Mouse (Mus musculus) embryonic fibroblast, embryonic 13.5 days (primary cell): ENCODE data around the gene Ier5.

Experiments used
- CTCF ChIP-seq: IDR thresholded peaks from 2 replicates; pipeline ENCODE4 v1.5.1; 2011; ENCODE audit warnings: mild to moderate bottlenecking, control low read depth, low read length, moderate library complexity, borderline replicate concordance; ENCODE audit not compliant: insufficient read depth
- POLR2A ChIP-seq: IDR thresholded peaks from 2 replicates; pipeline ENCODE4 v1.6.1; 2011; ENCODE audit warnings: low read depth, mild to moderate bottlenecking, control low read depth, low read length, moderate library complexity

DNA sequence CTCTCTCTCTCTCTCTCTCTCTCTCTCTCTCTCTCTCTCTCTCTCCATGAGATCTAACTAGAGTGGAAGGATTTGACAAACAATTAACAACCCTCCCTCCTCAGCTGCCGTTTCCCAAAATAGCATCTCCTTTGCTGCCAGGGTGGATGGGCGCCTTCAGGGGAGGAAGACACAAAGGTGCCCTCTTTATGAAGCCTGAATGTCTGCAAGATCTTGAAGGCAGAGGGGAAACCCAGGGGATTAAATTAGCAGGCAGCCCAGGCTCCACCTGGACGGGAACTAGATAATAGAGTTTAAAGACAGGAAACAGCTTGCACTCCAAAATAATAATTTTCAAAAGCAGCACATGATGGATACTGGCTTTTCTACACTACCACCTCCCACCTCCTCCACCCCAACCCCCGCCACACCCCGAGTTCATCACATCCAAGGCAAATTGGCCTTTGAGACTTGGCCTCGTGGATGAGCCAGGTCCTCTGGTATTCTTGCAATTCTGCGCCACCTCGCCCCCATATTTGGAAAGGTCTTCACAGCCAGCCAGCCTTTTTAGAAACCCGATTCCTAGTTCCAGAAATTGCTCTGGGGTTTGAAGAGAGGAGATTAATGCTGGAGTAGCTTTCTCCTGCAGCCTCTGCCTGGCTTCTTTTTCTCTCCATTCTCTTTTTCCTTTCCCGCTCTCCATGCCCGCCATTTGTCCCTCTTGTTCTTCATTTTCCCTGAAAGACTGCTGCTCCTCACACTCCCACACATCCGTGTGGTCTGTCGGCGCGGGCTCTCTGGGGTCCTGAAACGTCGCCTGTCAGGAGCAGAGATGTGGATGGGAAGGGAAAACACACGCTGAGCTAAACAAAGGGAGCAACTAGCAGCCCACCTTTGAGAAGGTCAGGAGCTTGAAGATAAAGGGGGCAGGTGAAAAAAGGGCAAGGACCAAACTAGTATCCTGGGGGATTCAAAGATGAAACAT, 10.2 kb upstream of the Ier5 start:
- peak; percentile 27; the same call in 1 of the 2 replicates for TF ChIP-seq POLR2A
- no peak for TF ChIP-seq CTCF
